Mouse (Mus musculus): ENCODE data around the gene Dicer1.
A peak's percentile ranks its signal among the peaks of the same experiment; 100 is the strongest.

The Dicer1 gene

GRCm38 (mm10) chr12:104672976-104673375 is 78.8 kb downstream of the Dicer1 start:
- DNase-seq = no peak

DNA sequence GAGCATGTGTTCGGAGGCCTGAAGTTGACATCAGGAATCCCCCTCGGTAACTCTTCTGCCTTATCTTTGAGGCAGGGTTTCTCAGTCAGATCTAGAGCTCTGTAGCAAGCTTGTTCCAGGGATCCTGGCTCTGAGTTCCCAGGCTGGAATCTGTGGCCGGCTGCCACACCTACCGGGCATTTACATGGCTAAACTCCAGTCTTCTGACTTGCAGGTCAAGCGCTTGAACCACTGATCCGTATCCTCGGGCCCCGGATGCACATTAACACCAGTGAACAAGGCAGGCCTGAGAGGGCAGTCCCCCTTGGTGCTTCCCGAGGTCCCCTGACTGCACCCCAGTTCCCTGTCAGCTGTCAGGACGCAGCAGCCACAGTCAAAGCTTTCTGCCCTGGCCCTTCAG is 79.3 kb downstream of the Dicer1 start:
- DNase-seq = no peak

GRCm38 (mm10) chr12:104667846-104668245 is 83.9 kb downstream of the Dicer1 start:
- no peak for DNase-seq

DNA sequence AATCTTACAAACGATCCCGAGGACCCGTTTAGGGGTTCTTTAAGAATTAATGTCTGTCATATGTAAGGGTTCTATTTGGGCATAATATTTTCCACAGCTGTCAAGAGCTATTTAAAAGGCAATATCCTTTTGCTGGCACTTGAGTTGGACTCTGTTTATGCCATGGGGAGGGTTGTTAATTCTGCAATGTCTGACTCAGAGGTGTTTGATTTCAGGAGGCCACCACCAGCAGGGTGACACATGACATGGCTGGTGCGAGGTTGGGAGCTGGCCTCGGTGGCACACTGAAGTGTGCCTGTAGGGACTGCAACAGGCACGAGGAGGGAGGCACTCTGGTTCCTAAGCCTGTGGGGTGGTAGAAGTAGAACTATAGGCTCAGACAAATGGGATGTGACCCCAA is 85.8 kb downstream of the Dicer1 start:
- no peak for DNase-seq

DNA sequence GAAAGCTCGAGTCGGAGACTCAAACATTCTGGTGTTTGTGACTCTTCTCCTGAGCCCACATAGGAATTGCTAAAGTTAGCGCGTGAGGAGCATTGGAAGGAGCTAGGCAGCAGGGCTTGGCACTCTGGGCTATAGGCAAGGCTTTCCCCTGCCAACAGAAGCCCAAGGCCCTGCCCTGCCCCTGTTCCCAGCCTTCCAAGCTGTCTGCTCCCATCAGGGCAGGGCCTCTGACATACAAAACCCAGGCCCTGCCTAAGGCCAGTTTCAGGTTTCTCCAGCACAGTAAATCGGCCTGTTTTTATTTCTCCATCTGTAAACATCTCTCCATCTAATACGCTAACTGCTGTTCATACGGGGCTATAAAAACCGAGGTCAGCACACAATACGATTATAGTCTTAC is 86.2 kb downstream of the Dicer1 start:
- no peak for DNase-seq

DNA sequence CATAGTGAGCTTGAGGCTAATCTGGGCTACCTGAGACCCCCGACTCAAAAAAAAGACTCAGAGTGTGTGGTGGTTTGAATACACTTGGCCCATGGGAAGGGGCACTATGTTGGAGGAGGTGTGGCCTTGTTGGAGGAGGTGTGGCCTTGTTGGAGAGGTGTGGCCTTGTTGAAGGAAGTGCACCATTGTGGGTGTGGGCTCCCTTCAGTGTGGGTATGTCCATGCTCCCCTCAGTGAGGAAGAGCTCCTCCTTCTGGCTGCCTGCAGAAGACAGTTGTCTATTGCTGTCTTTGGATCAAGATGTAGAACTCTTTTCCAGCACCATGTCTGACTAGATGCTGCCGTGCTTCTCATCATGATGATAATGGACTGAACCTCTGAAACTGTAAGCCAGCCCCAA is 95.6 kb downstream of the Dicer1 start:
- DNase-seq = no peak

DNA sequence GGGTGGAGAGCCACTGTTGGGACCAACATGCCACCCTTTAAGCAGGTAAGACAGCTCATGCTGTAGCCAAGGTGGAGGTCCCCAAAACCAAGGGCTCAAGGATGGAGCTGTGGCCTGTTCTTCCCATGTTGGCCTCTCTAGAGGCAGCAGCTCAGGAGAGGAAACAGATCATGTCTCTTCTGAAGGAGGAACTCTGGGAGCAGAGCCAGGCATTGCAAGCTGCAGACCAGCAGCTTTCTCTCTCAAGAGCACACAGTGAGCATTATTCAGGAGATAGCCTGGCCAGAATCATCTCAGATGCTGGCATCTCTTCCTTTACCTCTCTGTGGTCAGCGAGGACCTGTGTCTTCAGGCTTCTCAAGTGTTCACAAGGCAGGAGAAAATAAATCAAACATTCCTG is 96.7 kb downstream of the Dicer1 start:
- no peak for DNase-seq

DNA sequence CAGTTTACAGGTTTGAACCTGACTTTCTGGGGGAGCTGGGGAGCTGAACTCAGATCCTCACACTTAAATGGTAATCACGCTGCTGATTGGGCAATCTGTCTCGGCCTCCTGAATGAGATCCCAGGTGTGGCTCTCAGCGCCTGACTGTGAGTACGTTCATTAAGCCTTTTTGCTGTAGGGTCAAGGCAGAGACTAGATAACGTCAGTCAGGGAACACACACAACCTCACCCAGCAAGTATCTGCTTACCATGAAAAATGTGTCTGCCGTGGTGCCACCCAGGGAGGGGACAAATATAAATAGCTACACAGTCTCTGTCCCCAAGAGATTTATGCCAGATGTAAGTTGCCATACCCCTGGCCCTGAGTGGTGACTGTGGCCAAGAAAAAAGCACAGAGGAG is 99.7 kb downstream of the Dicer1 start:
- DNase-seq = no peak

DNA sequence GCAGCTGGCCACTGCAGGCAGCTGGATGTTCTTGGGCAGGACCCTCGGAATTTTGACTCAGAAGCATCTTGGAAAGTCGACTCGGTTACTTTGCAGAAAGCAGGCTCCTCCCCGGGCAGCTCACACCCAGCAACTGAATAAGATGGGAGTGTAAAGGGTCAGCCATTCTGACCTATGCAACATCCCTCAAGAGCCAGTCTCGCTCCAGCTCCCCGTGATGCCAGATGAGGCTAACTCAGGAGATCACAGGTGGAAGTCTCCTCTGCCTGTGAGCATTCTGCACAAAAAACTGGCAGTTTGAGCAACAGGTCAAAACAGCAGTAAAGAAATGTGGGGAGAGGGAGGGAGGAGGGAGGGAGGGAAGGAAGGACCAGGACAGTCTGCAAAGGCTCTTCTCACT is 100.5 kb downstream of the Dicer1 start:
- DNase-seq = no peak

- no peak for DNase-seq
Measured at GRCm38 (mm10) chr12:104650510-104651260, 101.1 kb downstream of the Dicer1 start.

GRCm38 (mm10) chr12:104648366-104648765 is 103.4 kb downstream of the Dicer1 start:
- DNase-seq = no peak

GRCm38 (mm10) chr12:104642337-104642736 is 109.4 kb downstream of the Dicer1 start:
- DNase-seq = no peak

DNA sequence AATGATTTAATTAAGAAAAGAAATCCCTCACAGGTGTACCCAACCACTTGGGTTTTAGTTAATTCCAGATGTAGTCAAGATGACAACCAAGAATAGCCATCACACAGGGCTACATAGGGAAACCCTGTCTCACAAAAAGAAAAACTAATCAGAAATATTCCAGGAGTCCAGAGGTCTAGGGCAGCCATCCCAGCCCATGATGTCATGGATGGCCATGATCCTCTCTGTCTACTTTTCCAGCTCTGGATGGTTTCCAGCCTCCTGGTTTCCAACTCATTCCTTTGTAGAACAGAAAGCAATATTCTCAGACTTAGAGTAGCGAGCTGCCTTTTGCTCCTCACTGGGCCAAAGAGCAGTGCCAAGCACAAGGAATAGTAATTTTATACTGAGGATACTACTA is 110.8 kb downstream of the Dicer1 start:
- DNase-seq = no peak

GRCm38 (mm10) chr12:104638156-104638555 is 113.6 kb downstream of the Dicer1 start:
- DNase-seq = peak; percentile 11

Measured in kidney, adult 9 months (tissue).